Mouse (Mus musculus) cerebellum, adult 8-10 months (tissue): Measurements from ENCODE around the gene Ins2.

ENCODE experiments used
- DNase-seq: peaks from one replicate; pipeline ENCODE4 v3.0.0; 2022

Ins2 gene

GRCm38 (mm10) chr7:142663931-142664421, 79.2 kb downstream of the Ins2 start:
- DNase-seq: no peak

GRCm38 (mm10) chr7:142663151-142663550, 80.0 kb downstream of the Ins2 start:
- DNase-seq: no peak

GRCm38 (mm10) chr7:142661811-142662210, 81.4 kb downstream of the Ins2 start:
- DNase-seq: no peak

- DNase-seq: no peak
Measured at GRCm38 (mm10) chr7:142661046-142661445, 82.1 kb downstream of the Ins2 start.

GRCm38 (mm10) chr7:142660651-142660945, 82.6 kb downstream of the Ins2 start:
- DNase-seq: no peak

GRCm38 (mm10) chr7:142659767-142660650, 83.2 kb downstream of the Ins2 start:
- DNase-seq: no peak

GRCm38 (mm10) chr7:142659181-142659681, 84.0 kb downstream of the Ins2 start:
- no peak for DNase-seq

GRCm38 (mm10) chr7:142658681-142659180, 84.5 kb downstream of the Ins2 start:
- no peak for DNase-seq

GRCm38 (mm10) chr7:142657821-142658614, 85.2 kb downstream of the Ins2 start:
- no peak for DNase-seq

- no peak for DNase-seq
Measured at GRCm38 (mm10) chr7:142657341-142657791, 85.8 kb downstream of the Ins2 start.

- no peak for DNase-seq
Measured at GRCm38 (mm10) chr7:142656055-142656454, 87.1 kb downstream of the Ins2 start.

- no peak for DNase-seq
Measured at GRCm38 (mm10) chr7:142655633-142656032, 87.5 kb downstream of the Ins2 start.

GRCm38 (mm10) chr7:142653726-142654125, 89.5 kb downstream of the Ins2 start:
- DNase-seq: no peak

- DNase-seq: no peak
Measured at GRCm38 (mm10) chr7:142646676-142647075, 96.5 kb downstream of the Ins2 start.

GRCm38 (mm10) chr7:142645045-142645444, 98.1 kb downstream of the Ins2 start:
- no peak for DNase-seq

- peak; percentile 10 for DNase-seq
Measured at GRCm38 (mm10) chr7:142636178-142636577, 107.0 kb downstream of the Ins2 start.

- peak; percentile 63 for DNase-seq
Measured at GRCm38 (mm10) chr7:142630691-142631090, 112.5 kb downstream of the Ins2 start.

- DNase-seq: no peak
Measured at GRCm38 (mm10) chr7:142629806-142630205, 113.4 kb downstream of the Ins2 start.
